16 mouse cellular contexts compared by ENCODE assay signal in genomic region chr16:75717405-75718173, GRCm38 (mm10). TPM values are rescaled to one million over a fixed set of nuclear protein-coding genes. Genes with fewer than 3 reads are reported as not detected.
DNase-seq lines count a peak whose midpoint lies in the region; ATAC-seq lines count a peak whose summit lies in the region.
"Had no signal": no experiment of that assay in that cellular context is flagged by ENCODE, and none has a peak within 500 bp of the region (broad histone marks: within the 10 kb centered on the region; RNA-seq: fewer than 3 reads in every experiment).

No protein-coding gene starts in this region.

- H3K36me3 ChIP-seq in liver, embryonic 12.5 days, result no peaks in the 10 kb centered on the region
- H3K36me3 ChIP-seq: neural tube, embryonic 13.5 days had no signal

- no peaks in the 10 kb centered on the region for H3K9me3 ChIP-seq in liver, embryonic 12.5 days (replicated peaks)
- H3K9me3 ChIP-seq: neural tube, embryonic 13.5 days had no signal

- H3K4me1 ChIP-seq in liver, embryonic 12.5 days, result no peaks in the 10 kb centered on the region; the same call in 1 of the 2 replicates
- H3K4me1 ChIP-seq: neural tube, embryonic 13.5 days had no signal

- no peaks in the 10 kb centered on the region for H3K27me3 ChIP-seq in liver, embryonic 12.5 days (replicated peaks)
- H3K27me3 ChIP-seq: neural tube, embryonic 13.5 days had no signal

- no peak overlapping the region for H3K4me3 ChIP-seq in liver, embryonic 12.5 days
- H3K4me3 ChIP-seq: neural tube, embryonic 13.5 days had no signal

- ATAC-seq in liver, embryonic 12.5 days, result peak; percentile 99
- ATAC-seq: CD4-positive, CD25-positive, alpha-beta regulatory T cell, adult 4 months; forebrain, embryonic 16.5 days had no signal

- DNase-seq in adrenal gland, postnatal 36 days, result peak; percentile 5 to 20
- no peak for DNase-seq in adrenal gland, adult 8-10 months
- DNase-seq in spleen, adult 12 weeks (ENCODE audit: low spot score), result peak; percentile 1
- no peak for DNase-seq in spleen, postnatal 4 days (ENCODE audit: low spot score in 2 of 2)
- DNase-seq in adipocyte (ENCODE audit: low spot score), result no peak
- DNase-seq in spleen, adult 18-20 months, result no peak
- no peak for DNase-seq in ovary, postnatal 14 days (ENCODE audit: low spot score)
- DNase-seq: cerebellum, adult 11 months; heart, adult 18-20 months; heart, postnatal 4 days; midbrain, embryonic 14.5 days; right cerebral cortex, postnatal 25 days had no signal

- 31% methylated on average over 2 of the region's 2 CpGs for WGBS in liver, embryonic 12.5 days (ENCODE audit: insufficient replicate concordance)

- peak overlapping the region; percentile 58 for H3K27ac ChIP-seq in liver, embryonic 12.5 days
- H3K27ac ChIP-seq: neural tube, embryonic 13.5 days had no signal

- no peak overlapping the region for H3K9ac ChIP-seq in liver, embryonic 12.5 days
- H3K9ac ChIP-seq: neural tube, embryonic 13.5 days had no signal

- H3K4me2 ChIP-seq in liver, embryonic 12.5 days, result no peak overlapping the region
- H3K4me2 ChIP-seq: neural tube, embryonic 13.5 days had no signal

RNA-seq across cellular contexts. Expression of gene Hspa13, which starts 49.3 kb away (rescaled TPM):
- total RNA-seq in adrenal gland, postnatal 36 days (2021), result 10 to 100 TPM; 48.9 to 55.1 TPM
- total RNA-seq in adrenal gland, adult 8-10 months (2022), result 10 to 100 TPM; 53.4 to 62.6 (median 56.3) TPM
- 10.4 and 11.1 TPM in 2 replicates for polyA plus RNA-seq in liver, embryonic 12.5 days (2016; fragmentation: Nextera tagmentation; extraction: Ambion mirVana)

Comparison
In these comparisons a context has a peak if more than half of its experiments do, and no peak if none do; other contexts are left out.
1. DNase-seq: peak in adrenal gland, postnatal 36 days (2 of 2) and spleen, adult 12 weeks (single experiment); none in adrenal gland, adult 8-10 months (single experiment), spleen, postnatal 4 days (0 of 2), adipocyte (single experiment), spleen, adult 18-20 months (0 of 2) and ovary, postnatal 14 days (single experiment).